Mouse (Mus musculus) cerebellum, adult 11 months (tissue): ENCODE results near the gene Rarb.

ENCODE experiments used
- DNase-seq: peaks from one replicate; pipeline ENCODE4 v3.0.0; 2022

Gene Rarb

DNA sequence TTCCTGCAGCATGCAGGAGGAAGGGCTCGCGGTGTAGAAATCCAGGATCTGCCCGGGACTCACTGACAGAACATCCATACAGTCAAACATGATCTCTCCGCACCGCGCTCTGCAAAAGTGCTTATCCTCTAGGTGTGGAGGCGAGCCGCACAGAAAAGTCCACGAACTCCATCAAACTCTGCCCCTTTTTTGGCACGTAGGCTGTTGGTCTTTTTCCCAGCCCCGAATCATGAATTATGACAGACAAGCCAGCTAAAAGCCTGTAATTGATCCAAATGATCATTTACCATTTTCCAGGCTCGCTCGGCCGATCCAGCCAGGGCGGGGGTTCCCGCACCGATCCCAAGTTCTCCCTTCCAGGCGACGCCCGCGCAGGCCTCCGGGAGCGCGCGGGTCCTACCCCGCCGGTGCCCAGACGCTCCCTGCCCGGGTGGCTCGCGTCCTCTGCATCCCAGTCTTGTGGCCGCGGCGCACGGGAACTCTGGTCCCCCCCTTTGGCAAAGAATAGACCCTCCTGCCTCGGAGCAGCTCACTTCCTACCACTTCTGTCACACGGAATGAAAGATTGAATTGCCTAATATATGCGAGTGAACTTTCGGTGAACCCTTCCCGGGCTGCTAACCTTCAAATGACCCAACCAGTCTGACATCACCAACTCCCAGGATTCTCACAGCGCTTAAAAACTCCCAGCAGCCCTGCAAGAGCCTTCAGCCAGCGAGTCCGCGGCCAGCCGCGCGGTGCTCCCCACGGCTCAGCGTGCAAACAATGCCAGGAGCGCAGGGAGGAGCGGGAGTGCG, 243.8 kb downstream of the Rarb start:
- peak; percentile 42 for DNase-seq

DNA sequence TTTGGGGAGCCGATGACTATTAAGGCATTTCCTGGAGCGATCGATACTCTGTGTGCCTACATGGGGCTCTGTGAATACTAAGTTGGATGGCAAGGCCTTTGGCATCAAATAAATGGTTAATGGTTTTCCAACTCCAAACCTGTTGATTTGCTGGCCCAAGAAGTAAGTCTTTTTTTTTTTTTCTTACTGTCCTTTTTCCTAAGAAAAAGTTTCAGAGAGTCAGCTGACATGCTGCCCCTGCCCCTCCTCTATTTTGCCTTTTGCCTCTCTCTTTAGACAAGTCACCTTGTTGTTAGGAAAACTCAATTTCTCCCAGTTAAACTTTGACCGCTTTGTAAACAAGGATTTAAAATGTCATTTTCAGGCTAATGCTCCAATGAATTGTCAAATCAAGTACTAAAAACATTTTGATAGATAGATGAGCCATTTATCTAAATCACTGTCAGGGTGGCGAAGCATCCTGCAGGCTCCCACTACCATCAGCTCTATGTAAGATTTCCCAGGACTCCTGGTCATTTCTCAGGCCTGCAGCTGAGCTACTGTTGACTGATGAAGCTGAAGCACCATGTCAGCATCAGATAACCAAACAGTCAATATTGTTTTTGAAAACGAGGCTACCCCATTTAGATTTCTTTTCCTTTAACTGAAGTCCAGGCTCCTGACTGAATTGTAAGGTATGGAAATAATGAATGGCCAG, 245.3 kb downstream of the Rarb start:
- no peak for DNase-seq

DNA sequence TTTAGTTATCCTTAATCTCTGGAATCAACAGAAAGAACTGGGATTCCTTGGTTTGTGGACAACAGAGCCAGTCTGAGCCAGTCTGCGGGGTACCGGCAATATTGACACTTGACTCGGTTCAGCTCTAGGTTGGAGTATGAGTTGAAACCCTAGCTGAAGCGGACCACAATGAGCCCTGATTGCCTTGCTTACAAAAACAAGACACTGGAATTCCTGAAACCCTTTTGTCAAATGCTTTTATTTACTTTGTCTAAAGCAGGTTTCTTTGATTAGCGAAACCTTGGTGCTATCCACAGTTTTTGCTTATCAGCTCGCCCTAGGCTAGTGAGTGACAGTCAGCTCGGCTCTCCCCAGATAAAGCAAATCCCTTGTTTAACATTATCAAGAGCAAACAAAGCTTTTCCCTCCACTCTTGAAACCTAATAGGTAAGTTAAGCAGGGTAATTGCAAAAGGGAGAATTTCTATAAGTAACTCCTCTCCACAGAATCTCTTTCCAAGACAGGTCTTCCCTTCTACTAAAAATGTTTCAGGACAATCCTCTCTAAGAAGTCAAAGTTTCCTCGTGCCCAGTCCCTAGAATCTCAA, 246.1 kb downstream of the Rarb start:
- no peak for DNase-seq

DNA sequence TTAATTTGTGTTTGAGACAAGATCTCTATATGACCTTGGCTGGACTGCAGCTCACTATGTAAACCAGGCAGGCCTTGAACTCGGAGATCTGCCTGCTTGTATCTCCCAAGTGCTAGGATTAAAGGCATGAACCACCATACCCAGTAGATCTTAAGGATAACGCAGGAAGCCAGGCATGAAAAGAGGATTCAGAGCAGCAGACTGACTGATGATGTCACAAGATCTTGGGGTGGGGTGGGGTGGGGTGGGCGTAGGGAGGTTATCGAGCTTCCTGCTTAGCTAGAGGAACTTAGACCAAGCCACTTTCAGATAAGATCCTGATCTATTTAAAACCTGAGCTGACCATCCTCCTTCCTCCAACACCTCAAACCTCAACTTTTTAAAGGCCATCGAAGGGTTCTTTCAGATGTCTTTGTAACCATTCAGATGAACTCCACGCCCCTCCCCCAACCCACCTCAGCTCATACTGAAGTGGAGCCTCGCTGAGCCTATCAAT, 249.4 kb downstream of the Rarb start:
- no peak for DNase-seq

DNA sequence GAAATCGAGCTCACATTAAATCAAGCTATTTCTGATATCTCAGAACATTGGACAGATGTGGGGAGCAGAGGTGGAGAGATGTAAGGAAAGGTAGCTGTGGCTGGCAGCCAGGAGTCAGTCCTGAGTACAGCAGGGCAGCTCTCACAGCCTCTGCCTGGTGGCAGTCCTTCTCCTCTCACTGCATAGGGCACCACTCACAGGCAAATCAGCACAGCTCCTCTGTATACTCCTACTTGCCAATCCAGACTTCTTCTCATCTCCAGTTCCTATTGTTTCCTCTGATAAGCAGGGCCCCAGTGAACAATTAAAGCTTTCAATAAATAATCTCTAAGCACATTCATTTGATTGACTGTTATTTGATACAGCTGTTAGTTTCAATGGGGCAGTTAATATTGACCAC, 252.0 kb downstream of the Rarb start:
- no peak for DNase-seq

DNA sequence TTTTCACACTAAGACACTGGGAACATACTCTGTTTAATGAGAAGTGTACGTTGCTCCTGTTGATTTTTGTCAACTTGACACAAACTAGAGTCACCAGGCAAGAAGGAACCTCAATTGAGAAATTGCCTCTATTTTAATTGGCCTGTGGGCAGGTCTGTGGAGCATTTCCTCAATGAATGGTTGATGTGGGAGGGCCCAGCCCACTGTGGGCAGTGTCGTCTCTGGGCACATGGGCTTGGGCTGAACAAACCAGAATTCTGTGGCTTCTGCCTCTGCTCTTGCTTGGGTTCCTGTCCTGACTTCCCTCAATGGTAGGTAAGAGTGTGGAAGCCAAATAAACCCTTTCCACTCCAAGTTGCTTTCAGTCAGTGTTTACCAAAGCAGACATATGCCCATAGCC, 255.0 kb downstream of the Rarb start:
- no peak for DNase-seq

DNA sequence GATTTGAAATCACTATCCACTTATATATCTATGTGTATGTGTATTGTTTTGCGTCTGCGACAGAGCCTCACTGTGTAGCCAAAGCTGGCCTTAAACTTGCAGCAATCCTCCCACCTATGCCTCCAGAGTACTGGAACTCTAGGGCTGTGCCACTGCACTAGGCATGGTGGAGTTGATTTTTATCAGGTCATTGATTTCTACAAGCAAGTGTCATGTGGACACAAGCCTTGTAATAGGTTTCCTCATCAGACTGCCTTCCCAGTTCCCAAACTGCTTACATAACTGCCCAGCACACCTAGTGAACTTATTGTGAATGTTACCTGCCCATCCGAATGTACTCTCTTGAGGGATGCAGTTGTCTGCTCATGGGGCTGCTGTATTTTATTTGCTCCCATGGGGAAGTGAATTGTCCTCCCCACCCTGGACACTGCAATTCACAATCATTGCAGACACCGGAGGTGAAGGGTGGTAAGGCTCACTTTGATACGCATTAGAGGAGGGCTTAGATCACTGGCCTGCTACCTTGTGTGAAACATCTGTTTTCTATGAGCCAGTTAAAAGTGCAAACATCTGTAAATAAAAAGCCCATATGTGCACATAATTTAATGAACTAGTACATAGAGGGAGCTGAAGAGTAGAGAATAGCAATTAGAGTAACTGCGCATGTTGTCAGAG, 257.3 kb downstream of the Rarb start:
- DNase-seq: no peak

DNA sequence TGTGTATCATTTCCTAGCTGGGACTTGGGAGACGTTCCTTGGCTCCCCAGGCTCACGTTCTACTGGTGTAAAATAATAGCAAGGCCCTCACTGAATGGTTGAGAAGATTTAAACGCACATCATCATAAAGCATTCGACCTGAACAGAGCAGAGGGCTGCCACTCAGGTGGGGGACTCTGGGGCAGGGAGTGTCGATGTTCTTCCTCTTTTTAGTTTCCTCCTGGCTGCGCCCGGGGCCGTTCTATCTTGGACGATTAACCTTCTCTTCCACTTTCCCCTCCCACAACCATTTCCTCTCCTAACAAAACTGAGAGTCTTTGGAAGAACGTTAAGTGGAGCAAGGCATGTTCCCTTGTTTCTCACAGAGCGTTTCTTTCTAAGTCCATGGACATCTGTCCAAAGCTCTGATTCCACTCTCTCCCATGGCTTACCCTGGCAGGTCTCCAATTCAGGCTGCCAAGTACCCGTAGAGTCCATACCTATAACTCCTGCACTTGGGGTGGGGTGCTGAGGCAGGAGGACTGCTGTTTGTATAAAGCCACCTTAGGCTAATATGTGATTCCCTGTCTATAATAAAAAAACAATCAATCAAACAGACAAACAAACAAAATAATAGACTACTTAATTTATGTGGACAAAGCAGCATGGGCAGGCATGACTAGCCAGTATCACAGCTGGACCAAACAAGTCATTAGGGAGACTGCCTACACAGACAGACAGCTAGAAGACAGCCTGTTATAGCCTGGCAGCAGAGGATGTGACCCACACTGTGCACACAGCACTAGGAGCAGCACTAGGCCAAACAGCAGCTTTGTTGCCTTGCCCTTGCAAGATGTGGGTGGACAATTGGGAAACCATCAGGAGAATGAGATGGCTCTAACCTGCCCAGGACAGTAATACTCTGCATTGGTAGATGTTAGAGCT, 259.4 kb downstream of the Rarb start:
- DNase-seq: no peak

DNA sequence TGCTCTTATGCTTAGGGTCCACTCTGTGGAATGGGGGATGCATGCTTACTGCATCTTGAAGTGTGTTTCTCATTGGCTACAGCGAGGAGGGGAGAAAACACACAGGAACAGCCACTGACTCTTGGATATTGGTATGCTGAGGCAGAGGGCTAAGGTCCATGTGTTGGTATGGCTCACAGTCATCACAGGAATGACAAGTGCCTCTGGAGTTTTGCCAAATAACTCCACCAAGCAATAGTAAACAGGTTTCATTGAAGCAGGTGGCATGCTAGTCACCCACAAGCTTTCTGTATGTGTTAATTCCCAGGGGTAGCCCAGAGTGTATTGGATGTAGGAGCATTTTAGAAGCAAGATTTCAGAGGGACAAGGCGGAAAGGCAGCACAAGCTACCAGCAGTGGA, 260.9 kb downstream of the Rarb start:
- DNase-seq: no peak

DNA sequence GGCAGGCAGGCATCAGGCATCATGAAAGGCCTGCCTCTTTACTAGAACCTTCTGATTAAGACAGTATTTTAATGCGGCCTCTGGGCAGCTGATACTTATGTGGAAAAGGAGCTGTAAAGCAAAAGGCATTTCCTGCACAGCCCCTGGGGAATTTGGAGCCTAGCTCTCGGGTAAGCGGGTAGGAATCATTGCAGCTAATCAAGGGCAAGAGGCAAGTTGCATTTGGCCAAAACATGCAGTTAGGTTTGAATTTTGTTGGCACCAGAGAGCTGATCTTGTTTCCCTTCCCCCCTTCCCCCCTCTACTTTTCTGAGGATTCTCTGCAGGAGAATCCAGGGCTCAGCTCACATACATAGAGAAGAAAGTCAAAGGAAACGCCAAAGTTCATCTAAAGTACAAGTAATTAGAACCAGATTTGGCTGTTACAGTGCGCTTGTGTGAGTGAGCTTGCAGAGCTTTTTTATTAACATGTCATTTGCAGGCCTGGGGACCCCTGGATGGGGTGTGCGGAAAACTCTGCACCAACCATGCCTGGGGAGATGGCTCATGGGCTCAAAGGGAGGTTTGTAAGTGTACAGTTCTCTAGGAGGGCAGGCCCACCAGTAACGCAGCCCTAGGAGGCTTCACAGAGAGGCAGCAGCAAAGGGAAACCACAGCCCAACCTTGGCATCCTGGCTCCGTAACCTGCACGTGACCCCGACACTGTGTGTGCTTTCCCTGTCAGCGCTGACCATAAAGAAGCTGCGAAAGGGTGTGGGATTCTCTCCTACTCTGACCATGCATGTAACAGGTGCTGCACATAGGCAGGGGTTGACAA, 264.1 kb downstream of the Rarb start:
- no peak for DNase-seq

DNA sequence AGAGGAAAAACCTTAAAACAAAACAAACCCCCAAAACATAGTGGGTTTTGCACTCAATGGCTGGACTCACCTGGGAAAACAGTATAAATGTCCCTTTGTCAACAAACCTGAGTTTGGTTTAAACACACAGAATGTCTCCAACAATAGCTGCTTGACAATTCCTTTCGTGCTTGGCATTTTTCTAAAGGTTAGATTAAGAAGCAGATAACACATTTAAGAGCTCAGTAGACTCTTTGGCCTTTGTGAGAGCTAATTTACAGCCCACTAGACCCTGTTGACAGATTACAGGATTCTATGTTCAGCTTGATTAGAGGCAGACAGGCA, 264.7 kb downstream of the Rarb start:
- DNase-seq: no peak

DNA sequence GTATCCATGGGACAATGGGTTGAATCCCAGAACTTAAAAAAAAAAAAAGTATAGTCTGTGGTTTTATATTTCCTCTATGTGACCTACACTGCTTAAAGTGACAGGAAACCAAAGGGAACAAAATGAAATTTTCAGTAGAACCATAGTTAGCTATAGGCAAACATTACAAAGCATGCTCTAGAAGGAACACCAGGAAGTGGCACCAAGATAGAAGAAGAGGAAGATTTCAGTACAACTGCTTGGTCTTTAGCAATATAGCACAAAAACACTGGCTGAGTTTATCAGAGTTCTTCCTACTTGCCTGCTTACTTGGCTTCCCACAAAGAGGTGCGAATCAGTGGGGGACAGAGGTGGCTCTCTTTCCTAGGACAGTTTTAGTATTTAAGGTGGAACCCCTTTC, 266.7 kb downstream of the Rarb start:
- DNase-seq: no peak

DNA sequence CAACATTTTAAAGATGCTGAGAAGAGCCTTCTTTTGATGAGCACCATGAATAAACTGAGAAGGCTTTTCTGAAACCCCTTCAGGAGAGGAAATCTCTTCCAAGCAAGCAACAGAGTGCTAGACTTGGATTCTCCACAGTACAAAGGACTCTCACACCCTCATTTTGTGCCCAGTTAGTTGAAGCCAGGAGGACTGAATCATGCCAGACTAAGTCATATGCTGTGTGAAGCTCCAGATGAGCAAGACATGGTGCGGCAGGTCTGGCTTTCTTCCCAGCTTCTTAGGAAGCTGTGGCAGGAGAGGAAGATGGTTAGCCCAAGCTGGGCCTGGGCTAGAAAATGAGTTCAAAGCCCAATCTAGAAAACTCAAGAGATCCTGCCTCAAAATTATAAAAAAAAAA, 267.1 kb downstream of the Rarb start:
- DNase-seq: no peak

DNA sequence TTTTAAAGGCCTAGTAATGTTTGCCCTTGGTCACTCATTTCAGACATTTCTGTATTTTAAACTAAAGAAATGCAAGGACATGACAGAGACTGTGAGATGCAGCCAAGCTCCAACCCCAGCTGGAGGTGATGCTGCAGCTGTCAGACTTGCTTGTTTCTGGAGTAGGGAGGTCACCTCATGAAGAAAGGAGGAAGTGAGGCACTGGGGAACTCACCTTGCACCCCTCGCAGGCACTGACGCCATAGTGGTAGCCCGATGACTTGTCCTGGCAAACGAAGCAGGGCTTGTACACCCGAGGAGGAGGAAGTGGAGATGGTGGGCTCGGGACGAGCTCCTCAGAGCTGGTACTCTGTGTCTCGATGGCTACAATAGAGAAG, 270.8 kb downstream of the Rarb start:
- DNase-seq: no peak

DNA sequence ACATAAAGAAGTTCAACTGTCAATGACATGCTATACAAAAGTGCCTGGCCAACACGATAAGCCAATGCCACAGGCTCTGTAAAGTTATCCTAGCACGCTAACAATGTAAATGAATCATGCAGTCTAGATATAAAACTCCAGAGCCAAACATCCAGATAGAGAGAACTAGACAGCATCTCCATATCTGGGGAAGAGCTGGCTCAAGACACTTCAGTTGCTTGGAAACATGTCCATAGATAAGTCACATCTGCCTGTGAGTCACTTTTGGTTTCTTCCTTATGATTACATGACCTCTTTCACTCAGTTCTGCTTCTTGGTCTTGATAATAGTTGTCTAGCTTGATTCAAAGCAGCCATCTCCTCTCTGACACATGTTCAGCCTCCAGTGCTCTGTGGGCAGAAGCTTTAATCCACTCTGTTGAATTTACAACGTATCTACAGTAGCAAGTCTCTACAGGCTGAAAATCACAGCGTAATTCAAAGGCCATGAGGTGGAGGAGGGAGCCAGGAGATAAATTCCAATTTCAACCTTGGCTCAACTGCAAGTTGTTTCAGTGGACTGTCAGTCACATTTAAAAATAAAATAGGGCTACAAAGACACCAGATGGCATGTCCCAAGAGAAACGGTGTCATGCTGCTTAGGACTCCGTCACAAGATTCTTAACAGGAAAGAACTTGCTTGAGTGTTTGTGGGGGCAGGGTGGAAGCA, 271.3 kb downstream of the Rarb start:
- DNase-seq: peak; percentile 15

DNA sequence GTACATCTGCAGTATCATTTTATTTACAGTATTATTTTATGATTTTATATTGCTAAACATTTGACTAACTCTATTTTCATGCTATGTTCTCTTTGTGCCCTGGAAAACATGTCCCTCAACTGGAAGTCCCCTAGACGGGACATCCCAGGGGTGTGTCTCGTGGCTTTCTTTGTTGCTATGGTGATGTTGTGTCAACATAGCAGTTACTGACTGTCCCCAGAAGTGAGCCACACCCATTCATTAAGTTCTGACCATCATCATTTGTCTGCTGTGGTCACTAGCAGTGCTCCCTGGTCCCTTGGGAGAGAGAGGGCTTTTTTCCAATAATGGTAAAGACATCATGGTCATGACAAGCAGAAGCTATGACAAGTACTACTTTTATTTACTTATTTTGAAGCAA, 274.0 kb downstream of the Rarb start:
- DNase-seq: no peak

DNA sequence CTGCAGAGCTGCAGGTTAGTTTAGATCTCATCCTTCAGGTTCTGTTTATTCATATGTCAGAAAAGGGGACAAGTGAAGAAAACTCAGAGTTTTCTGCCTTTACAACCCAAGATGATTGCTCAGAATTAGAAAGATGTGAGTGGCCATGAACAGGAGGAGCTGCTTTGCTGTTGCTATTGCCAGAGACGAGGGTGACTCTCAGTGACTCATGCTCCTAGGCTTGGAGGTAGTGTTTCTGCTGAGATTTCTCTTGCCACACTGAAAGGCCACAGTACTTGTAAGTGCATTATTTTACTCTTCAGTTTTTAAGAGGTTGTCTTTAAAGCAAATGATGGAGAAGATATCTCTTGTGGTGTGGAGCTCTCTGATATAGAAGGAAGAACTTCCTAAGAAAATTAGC, 277.3 kb downstream of the Rarb start:
- DNase-seq: no peak

DNA sequence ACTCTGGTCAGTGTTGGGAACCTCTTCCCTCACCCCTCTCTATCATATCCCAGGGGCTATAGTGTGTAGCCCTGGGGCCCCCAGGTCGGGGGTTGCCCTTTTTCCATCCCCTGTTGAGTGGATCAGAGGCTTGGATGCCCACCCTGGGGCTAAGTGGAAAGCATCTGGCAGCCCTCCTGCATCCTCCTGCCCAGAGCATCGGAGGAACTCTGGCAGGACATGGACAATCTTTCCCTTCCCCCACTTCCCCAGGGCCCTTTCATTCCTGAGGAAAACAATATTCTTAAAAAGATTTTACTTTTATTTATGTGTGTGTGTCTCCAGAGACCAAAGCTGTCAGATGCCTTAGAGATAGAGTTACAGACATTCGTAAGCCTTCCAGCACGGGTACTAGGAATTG, 281.5 kb downstream of the Rarb start:
- DNase-seq: no peak

DNA sequence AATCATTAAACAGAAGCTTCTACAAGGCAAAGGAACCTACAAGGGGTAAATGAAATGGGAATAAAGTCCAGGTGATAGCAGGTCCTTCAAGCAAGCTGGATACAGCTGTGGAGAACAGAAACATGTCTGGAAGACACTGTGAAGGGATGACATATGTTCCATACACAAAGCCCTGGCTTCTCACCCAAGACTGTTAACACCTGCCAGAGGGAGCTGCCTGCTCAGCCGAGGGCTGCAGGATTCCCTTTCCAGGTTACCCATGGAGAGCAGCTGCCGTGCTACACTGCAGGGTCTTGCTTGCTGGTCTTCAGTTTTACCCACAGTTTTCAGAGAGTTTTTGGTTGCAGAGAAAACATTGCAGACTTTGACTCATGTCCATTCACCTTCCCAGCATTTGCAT, 290.3 kb downstream of the Rarb start:
- DNase-seq: no peak

DNA sequence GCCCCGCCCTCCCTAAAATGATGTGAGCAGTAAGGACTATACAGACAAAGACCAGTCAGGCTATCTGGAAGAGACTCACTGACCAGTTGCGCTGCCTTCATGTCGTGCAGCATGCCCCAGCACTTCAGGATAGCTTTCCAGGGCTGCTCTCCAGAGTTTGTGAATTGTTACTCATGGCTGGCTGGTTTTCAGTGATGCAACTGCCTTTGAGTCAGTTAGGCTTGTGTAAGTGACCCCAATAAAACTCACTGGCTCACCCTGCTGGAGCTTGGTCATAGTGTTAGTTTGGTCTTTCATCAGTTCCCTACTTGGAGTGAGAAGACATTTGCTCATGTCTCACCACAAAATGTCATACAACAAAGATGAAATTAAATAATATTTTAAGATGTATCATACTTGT, 292.8 kb downstream of the Rarb start:
- no peak for DNase-seq
